Mouse (Mus musculus): ENCODE data around the gene Ntm.

GRCm38 (mm10) chr9:29796281-29796680 lies 166.7 kb downstream of the Ntm start:
- TF ChIP-seq CTCF (IDR thresholded peaks at IDR 0.05) (no peak), EP300 (IDR thresholded peaks at IDR 0.05; ENCODE audit: insufficient read depth, low read depth, low read length) (no peak), POLR2A (IDR thresholded peaks at IDR 0.05; ENCODE audit: insufficient read depth, low read depth, low read length) (no peak)

Measured in heart, adult 2 months (tissue).